Mouse (Mus musculus) ES-E14 (cell line): ENCODE measurements around the gene 9430015G10Rik.

Source experiments
- CHD2 ChIP-seq: IDR thresholded peaks from 2 replicates; pipeline ENCODE4 v1.6.1; 2014; ENCODE audit warnings: mild to moderate bottlenecking, low read depth, low read length, inconsistent platforms
- HCFC1 ChIP-seq: IDR thresholded peaks from 2 replicates; pipeline ENCODE4 v1.6.1; 2012; ENCODE audit warnings: low read length, inconsistent platforms, borderline replicate concordance; ENCODE audit not compliant: insufficient read depth
- ZC3H11A ChIP-seq: IDR thresholded peaks from 2 replicates; pipeline ENCODE4 v1.6.1; 2012; ENCODE audit warnings: low read depth, mild to moderate bottlenecking, inconsistent platforms, low read length, borderline replicate concordance

- TF ChIP-seq CHD2 (no peak), ZC3H11A (no peak), HCFC1 (no peak)
Observed at GRCm38 (mm10) chr4:156084096-156084879, 25.5 kb upstream of the 9430015G10Rik start.
